In genomic region chr9:47706341-47706740, GRCm38 (mm10) we compare ENCODE assay signal across 24 mouse cellular contexts.
"Had no signal": no experiment of that assay in that cellular context is flagged by ENCODE, and none has a peak within 500 bp of the region (broad histone marks: within the 10 kb centered on the region; RNA-seq: fewer than 3 reads in every experiment).

No protein-coding gene starts in this region.

- H3K9ac ChIP-seq: heart, embryonic 12.5 days; hindbrain, embryonic 14.5 days; intestine, embryonic 15.5 days; limb, embryonic 12.5 days; liver, embryonic 13.5 days; liver, embryonic 15.5 days; liver, postnatal 0 days had no signal

- H3K36me3 ChIP-seq: heart, embryonic 12.5 days; intestine, embryonic 15.5 days; limb, embryonic 10.5 days; limb, embryonic 12.5 days; liver, embryonic 13.5 days; liver, embryonic 15.5 days had no signal

- H3K9me3 ChIP-seq: heart, embryonic 12.5 days; hindbrain, embryonic 10.5 days; intestine, embryonic 15.5 days; limb, embryonic 10.5 days; liver, embryonic 13.5 days; liver, embryonic 15.5 days had no signal

- H3K4me3 ChIP-seq: heart, adult 2 months; heart, embryonic 12.5 days; hindbrain, embryonic 10.5 days; intestine, embryonic 15.5 days; limb, embryonic 10.5 days; limb, embryonic 12.5 days; liver, embryonic 13.5 days; liver, embryonic 15.5 days had no signal

- H3K4me1 ChIP-seq: intestine, embryonic 15.5 days; liver, embryonic 13.5 days; liver, embryonic 15.5 days had no signal

- H3K27me3 ChIP-seq: intestine, embryonic 15.5 days; liver, embryonic 13.5 days; liver, embryonic 15.5 days had no signal

- H3K27ac ChIP-seq: heart, adult 2 months; hindbrain, embryonic 10.5 days; hindbrain, embryonic 14.5 days; intestine, embryonic 15.5 days; limb, embryonic 10.5 days; limb, embryonic 12.5 days; liver, embryonic 13.5 days; liver, embryonic 15.5 days had no signal

- H3K4me2 ChIP-seq: heart, embryonic 12.5 days; hindbrain, embryonic 14.5 days; intestine, embryonic 15.5 days; limb, embryonic 12.5 days; liver, embryonic 11.5 days; liver, embryonic 13.5 days; liver, embryonic 15.5 days had no signal

- ATAC-seq: hindbrain, embryonic 16.5 days; inflammation-experienced regulatory T-cells, adult 6 months; intestine, embryonic 15.5 days; intestine, postnatal 0 days; liver, postnatal 0 days had no signal

- DNase-seq: gastrocnemius, postnatal 14 days; gastrocnemius, postnatal 36 days; heart, adult 2 months; heart, postnatal 10 days; heart, postnatal 4 days; kidney, adult 18-20 months; kidney, adult 8-10 months; kidney, postnatal 10 days; kidney, postnatal 25 days; kidney, postnatal 4 days; liver; liver, embryonic 13.5 days; liver, postnatal 0 days had no signal
